Mouse (Mus musculus): ENCODE measurements around the gene Vars.

DNA sequence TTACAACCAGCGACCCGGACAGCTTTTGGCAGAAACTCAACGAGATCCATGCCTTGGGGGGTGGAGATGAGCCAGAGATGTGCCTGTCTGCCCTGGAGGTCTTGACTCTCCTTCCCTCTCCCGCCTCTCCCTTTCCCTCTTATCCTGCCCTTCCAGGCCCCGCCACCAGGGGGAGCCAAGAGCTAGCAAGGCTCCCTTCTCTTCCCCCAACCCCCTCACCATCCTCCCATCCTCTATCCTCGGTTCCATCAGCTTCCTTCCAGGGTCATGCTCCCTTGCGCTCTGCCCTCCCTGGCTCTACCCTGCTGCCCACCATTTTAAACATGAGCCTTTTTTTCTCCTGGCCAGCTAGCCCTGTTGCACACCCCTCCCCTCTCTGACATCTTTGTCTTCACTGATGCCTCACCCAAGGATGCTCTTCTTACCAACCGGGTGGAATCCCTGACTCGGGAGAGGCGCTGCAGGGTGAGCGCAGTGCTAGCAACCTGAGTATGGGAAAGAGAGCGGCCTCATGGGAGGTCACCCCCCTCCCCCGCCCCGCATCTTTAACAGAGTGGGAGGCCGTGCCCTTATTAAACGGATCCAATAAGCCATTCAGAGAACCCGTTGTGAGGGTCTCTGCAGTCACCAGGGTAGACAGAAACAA is 20.5 kb downstream of the Vars start:
- no peak for TF ChIP-seq POLR2AphosphoS2 (IDR thresholded peaks at IDR 0.05; ENCODE audit: low read depth, low read length)
- TF ChIP-seq NELFE (IDR thresholded peaks at IDR 0.05; ENCODE audit: low read depth, low read length) = no peak
- TF ChIP-seq EP300 (IDR thresholded peaks at IDR 0.05; ENCODE audit: low read length) = no peak
- no peak for TF ChIP-seq USF2 (conservative IDR thresholded peaks at IDR 0.05; ENCODE audit: low read depth, low read length)
- no peak for TF ChIP-seq POLR2A (IDR thresholded peaks at IDR 0.05; ENCODE audit: low read depth, low read length)
- no peak for TF ChIP-seq MAX (IDR thresholded peaks at IDR 0.05; ENCODE audit: low read length)
